Mouse (Mus musculus): ENCODE measurements at regions not wholly inside any gene's neighbourhood (a gene's known extent, or its start where the extent isn't known, plus 50 kb on each side); places are given as distances from the start of the nearest gene placed in this dataset.

DNA sequence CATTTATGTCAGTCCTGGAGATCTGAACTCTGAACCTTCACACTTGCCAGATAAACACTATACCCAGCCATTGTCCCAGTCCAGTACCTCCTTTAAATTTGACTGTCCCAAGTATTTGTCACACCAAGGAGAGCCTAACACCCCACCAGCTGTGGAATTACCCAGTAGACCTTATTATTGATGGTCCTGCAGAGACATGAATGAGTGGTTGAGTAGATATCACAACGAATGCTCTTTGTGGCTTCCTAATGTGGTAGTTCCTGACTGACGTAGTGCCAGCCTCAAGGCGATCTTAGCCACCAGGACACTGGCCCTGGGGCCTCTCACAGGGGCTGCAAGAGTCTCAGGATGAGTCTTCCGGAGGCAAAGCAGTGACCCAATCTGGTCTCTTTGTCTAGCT is 142.9 kb upstream of the Hs6st1 start:
- TF ChIP-seq CTCF (IDR thresholded peaks at IDR 0.05) (no peak), EP300 (IDR thresholded peaks at IDR 0.05) (no peak)
